Mouse (Mus musculus) embryo, embryonic 9.5 days (tissue): ENCODE measurements around the gene Peg12.

Source experiments
- DNase-seq: peaks from one replicate; pipeline ENCODE4 v3.0.0-alpha.2; 2017; ENCODE audit errors: extremely low spot score

Peg12 gene

DNA sequence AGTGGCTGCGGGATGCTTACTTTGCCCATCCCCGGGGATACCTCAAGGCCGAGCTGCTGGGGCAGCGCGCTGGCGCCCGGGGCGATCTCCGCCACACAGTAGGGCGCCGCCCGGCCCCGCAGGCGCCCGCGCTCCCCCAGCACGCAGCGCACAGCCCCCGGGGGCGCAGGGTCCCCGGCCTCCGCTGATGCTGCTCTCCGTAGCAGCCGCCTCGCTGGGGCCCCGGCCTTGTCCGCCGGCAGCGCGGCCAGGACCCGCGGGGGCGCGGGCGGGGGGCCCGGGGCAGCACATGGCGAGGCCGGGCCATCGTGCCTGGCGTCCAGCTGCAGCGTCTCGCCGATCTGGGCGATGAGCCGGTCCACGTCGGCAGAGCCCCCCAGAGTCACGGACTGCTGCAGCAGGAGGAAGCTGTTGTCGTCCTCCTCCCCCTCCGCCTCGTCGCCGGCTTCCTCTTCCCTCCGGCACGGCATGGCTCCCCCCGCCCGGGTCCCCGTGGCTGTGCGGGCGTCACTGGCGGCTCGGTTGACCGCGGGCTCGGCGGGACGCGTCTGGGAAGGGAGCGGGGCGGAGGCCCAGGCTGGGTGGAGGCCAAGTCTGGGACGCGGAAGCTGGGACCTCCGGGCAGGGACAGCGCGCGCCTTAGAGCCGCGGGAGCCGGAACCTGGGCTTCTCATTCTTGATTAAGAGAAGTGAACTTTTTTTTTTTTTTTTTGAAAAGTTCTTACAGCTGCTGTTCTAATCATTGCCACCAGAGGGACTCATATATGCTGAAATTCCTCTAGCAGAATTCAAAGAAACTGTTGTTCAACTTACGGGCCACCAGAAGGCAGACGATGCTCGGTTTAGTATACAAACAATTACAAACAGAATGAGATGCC, at the start of gene Peg12:
TSS of gene Peg12 (minus strand) at position 633 of the 878 bp plus-strand sequence.
- peak; percentile 75 for DNase-seq

DNA sequence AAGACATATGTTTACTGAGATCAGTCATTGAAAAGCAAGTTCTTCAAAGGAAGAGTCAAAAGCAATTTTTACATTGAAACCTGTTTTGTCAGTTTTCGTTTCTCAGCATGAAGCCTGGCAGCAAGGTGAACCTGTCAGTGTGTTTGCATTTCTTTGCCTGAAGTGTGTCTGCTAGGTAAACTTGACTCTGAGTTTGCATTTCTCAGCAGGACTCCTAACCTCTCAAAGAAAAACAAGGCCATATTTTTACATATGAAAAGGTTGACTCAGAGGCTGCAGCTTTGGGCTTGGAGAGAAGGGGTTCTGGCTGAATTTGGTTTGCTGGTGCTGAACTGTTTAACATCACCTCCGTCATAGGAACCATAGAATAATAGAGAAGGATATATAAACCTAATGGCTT, 21.8 kb upstream of the Peg12 start:
- no peak for DNase-seq

DNA sequence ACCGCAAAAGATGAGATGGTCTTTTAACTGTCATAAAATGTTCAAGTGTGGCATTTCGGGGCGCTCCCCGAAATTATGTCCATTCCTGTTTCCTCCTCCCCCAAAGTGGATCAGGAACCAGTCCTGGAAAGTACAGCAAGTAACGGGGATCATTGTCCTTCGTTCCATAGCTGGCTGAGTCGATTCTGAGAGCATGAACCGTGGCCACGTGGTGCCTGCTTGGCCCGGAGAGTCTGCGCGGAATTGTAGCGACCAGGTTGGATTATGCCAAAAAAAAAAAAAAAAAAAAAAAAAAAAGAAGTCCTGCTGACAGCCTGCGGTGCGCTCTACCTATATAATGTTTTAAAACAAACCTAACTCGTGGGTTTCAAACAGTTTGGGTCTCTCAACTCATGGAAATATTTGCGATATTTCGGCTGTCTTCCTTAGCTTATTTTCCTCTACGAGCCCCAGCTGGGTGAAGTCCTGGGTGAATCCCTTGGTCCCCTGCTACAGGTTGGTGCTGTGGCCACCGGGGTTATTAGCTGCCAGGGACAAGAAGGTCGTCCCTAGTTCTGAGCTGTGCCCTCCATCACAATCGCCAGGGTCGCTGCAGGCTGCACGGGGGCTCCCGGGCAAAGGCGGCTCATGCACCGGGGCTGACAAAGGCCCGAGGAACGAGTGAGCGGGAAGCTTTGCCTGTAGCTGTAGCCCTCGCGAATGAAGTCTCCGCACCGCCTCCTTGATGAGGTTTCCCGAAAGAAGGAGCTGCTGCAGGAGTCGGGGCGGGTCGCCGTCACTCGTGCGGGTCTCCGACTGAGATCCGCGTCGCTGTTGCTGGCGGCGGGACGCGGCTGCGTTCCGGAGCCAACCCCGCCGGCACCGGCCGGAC, 1.1 kb downstream of the Peg12 start:
- peak; percentile 52 for DNase-seq

DNA sequence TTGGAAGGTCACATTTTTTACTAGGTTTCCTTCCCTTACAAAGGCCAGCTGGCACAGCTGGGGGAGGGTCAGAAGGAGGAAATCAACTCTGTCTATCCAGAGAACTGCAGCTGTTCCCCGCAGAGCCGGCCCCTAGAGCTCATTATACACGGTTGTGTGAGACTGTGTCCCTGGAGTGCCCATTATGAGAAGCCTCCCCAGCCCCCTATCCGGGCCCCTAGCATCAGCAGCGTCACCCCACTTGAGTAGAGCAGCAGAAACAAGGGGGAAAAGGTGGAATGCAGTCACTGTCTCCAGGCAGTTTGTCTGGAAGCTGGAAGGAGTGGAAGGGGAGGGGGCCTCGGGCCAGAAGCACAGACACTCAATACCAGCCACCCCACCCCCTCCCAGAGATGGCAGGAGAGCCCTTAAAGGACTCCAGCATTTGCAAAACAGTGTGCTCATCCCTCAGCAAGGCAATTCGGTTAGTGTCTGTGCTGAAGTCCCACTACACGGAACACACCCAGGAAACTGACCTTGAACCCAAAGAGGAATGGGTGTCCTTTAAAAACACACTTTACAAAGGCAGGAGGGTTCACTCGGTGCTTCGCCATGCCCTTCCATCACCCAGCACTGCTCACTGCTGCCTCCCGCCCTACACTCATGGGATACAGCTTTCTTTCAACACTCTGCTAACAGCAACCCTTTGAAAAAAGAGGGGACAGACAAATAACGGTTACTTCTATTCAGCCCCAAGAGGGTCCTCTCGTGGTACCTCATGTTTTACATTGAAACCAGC, 1.9 kb downstream of the Peg12 start:
- DNase-seq, result peak; percentile 52

DNA sequence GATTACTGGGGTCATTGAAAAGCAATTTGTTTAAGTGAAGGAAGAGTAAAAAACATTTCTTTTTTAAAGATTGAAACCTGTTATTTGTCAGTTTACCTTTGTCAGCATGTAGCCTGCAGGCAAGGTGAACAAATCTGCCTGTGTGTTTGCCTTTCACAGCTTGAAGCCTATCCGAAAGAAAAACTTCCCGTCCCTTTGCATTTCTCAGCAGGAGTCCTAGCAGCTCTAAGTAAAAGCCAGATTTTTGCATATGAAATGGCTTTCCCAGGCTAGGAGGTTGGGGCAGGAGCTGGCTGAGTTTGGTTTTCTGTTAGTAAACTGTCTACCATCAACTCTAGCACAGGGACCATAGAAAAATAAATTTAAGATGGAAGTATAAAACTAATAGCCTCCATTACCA, 12.0 kb downstream of the Peg12 start:
- no peak for DNase-seq

DNA sequence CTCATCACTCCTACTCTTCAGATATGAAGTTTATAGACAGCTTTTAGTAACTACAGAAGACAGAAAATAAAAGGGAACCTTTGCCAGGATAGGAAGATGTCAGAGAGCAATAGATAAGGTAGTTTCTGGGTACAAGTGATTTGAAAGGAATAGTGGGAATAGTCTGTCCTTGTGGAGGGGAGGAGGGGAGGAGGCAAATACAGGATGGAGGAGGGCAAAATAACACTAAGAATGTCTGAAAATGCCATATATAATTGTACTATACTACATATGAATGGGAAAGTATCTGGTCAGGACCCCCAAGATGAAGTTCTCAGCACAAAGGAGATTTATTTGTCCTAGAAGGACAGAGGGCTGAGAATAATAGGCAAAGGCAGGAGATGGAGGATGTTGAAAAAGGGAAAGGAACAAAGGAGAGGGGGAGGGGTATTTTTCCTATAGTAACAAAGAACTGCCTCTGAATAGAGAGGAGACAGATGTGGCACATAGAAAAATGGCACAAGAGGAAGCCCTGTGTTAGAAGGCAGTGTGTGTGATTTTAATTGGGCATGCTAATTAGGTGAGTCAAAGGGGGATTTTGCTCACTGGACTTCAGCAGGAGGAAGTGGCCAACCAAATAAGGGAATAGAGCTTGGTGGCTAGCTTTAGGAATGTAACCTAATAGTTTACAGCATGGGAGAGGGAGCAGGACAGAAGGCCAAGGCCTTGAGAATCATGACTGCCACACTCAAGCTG, 18.7 kb downstream of the Peg12 start:
- peak; percentile 25 for DNase-seq

DNA sequence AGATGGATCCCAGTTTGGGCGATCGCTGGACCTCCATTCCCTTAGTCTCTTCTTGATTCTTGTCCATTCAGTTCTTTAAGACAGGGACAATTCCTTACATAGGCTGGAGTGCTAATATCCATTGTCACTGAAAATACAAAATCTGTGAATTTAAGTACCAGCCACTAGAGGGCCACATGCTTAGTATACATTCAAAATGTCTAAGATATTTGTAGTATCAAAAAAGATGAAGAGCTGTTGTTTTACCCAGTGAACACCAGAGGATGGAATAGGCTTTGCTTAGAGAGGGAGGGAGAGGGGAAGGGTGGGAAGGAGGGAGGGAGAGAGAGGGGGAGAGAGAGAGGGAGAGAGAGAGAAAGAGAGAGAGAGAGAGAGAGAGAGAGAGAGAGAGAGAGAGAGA, 27.9 kb downstream of the Peg12 start:
- DNase-seq, result no peak

DNA sequence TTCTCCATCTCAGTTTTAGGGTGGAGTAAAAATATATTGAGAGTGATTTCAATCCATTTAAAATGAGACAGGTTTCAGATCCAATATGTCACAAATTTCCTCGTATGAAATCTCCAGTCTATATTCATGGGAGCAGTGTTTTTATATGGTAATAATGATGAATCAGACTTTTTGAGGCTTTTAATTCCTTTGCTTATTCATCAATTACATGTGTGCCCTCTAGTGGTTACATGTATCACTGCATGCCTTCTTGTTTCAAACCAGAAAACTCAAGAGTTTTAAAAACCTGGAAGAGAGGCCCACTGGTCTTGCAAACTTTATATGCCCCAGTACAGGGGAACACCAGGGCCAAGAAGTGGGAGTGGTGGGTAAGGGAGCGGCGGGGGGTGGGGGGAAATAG, 31.1 kb downstream of the Peg12 start:
- no peak for DNase-seq

DNA sequence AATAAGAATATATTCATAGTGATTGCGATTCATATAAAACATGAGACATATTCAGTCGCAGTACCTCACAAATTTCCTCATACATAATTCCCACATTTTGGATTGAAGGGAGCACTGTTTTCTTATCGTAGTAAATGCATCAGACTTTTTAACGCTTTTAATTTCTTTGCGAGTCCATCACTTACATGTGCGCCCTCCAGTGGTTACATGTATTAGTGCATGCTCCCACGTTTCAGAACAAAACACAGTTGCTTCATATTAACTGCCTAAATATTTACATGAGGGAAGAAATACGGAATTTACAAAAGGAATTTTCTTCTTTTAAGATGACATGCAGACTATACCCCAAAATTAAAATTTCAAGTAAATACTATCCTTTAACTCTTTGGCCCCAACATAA, 36.0 kb downstream of the Peg12 start:
- no peak for DNase-seq

DNA sequence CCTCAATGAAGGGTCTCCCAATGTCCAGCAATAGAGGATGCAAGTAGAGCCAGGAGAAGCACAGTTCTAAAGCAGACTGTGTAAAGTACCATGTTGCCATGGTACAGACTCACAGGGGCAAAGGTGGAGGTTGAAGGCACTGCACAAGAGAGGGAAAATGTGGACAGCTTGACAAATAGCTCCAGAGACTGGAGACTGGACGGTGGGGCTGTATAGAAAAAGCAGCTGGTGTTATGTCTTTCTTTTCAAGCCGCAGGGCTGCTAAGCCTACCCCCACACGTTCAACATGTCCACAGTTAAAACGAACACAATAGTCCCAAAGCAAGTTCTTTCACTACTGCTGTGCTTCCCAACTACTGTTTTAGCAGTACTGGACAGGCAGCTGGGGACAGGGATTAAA, 41.1 kb downstream of the Peg12 start:
- DNase-seq, result no peak

DNA sequence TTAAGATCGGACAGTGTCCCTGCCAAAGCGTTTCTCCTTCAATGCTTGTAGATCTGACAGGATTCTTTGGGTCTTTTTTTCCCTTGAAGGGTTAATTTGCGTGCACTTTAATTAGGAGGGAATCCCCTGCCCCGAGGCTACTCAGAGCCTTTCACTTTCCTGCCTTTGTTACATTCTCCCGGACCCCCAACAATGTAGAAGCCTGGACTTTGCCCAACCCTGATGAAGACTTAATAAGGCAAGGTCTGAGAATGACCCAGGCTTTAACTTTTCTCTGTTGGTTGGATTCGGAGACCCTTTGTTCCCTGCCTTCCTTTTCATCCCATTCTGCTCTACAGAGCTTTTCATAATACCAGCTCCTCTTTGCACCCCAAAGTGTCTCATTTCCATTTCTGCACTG, 43.7 kb downstream of the Peg12 start:
- DNase-seq, result peak; percentile 35

DNA sequence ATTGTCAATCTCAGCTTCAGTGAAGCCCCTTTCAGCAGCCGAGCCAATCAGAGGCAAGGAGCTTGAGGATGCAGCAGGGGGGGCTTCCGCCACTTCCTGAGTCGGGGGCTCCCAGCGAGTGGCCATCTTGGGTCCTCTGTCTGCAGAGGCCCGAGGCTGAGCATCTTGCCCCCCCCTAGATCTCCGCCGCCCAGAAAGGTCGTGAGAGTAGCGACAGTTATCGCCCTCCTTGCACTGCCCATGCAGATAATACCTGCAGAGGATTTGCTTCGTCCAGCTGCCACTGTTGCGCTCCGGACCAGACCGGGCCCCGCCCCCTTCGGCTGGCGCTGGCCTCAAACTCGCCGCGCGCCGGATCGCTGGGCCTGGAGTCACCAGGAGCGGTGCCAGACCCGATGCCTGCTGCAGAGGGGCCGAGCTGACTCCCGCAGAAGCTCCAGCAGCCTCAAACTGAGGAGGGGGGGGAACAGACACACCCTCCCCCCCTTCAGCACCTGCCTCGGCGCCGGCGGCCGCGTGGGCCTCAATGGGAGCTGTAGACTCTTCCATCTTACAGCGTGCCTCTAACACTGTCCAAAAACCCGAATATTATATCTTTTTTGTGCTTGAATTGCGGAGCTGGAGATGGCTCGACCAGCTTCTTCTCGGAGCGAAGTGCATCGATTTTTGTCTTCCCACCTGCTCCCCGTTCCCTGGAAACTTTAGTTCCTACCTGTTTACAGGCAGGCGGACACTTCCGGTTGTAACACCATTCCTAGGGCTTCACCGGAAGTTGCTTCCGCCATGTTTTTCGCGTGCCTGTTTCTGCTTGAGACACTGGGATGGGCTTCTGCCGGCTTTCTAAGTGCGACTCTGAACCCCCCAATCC, 44.6 kb downstream of the Peg12 start, which contains the start of gene Mkrn3:
TSS of gene Mkrn3 (minus strand) at position 647 of the 868 bp plus-strand sequence.
- DNase-seq, result peak; percentile 76

DNA sequence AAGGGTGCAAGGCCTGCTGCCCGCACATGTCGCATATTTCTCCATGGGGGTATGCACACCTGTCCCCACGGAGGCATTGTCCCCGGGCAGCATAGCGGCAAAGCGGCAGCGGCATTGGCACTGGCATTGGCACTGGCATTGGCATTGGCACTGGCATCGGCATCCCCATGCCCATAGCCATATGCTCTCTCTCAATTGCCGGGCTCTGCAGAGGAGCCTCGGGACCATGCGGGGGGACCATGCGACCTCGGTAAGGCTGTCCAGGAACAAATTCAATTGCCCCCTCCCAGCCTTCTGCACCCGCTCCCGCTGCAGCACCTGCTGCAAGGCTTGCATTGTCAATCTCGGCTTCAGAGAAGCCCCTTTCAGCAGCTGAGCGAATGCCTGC, 45.2 kb downstream of the Peg12 start:
- no peak for DNase-seq

DNA sequence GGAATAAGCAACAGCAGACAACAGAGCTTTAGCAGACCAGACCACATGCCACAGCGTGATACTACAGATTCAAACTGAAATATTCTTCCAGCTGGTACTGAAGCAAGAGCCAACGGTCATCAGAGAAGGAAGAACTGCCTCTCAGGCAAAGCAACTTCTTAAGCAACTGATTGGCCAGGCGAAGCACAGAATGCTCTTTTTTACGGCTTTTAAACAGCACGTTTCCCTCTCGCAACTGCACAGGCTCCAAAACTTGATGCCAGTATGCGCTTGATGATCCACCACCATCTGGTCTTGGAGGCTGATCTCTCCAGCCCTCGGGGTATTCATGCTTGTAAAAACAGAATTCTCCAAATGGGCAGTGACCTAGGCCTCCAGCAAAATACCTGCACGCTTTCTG, 46.0 kb downstream of the Peg12 start:
- DNase-seq, result no peak

DNA sequence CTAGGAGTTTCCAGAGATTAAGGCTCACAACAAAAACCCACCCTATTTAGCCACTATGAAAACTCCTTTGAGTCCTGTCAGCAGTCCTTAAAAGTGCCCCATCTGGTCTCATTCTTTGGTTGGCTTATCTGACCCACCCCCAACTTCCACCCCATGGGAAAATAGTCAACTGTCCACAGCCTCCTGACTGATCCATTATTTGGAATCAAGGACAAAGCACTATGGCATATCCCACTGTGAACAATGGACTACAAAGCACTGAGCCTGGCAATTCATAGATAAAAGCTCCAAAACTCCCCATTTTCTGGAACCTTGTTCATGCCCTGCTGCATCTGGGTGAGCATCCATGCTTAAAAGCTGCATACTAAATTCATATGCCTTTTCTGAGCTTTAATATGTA, 48.1 kb downstream of the Peg12 start:
- DNase-seq, result no peak

DNA sequence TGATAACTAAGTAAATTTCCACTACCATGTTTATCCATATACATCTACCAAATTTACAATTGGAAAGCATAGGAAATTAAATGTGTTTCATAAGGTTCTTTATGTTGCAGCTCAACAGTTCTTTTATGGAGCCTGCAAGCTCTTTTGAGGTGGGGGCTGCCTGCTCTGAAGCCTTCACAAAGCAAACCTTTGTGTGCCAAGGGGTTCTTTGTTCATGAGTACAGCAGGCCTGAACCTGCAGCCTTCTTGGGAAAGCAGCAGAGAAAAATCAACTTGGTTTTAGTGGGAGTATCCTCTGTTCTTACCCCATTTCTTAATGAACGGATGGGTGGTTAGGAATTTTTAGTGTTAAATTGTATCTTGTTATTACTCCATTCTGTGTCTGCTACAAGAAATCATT, 49.1 kb downstream of the Peg12 start:
- DNase-seq, result no peak
